Mouse (Mus musculus): ENCODE measurements around the gene Cdnf. TPM values are rescaled to one million over a fixed set of nuclear protein-coding genes. Genes with fewer than 3 reads are reported as not detected.

Gene Cdnf
- polyA plus RNA-seq, 1 experiment from 2014 or later: 0.78 TPM

GRCm38 (mm10) chr2:3526288-3526687, 13.5 kb downstream of the Cdnf start:
- Histone ChIP-seq H3K4me1 (replicated peaks) (no peaks in the 10 kb centered on the region), H3K27ac (no peak overlapping the region), H3K4me2 (replicated peaks) (no peak overlapping the region), H3K9me3 (no peaks in the 10 kb centered on the region), H3K9ac (no peak overlapping the region), H3K36me3 (no peaks in the 10 kb centered on the region), H3K4me3 (replicated peaks) (no peak overlapping the region), H3K27me3 (replicated peaks) (no peaks in the 10 kb centered on the region)
- WGBS: 77% methylated on average over 6 of the region's 6 CpGs
- ATAC-seq: no peak

GRCm38 (mm10) chr2:3541307-3542079, 28.7 kb downstream of the Cdnf start:
- 0 out of 2 replicates have a peak, but pooled peaks have one; percentile 28 for ATAC-seq
- 54% methylated on average over 9 of the region's 9 CpGs for WGBS
- no peak overlapping the region for H3K4me3 ChIP-seq (replicated peaks)
- no peak overlapping the region for H3K27ac ChIP-seq
- H3K27me3 ChIP-seq (replicated peaks): no peaks in the 10 kb centered on the region
- no peak overlapping the region for H3K4me2 ChIP-seq (replicated peaks)
- H3K9me3 ChIP-seq: no peaks in the 10 kb centered on the region
- H3K9ac ChIP-seq: no peak overlapping the region
- H3K36me3 ChIP-seq: no peaks in the 10 kb centered on the region
- peaks cover 8% of the 10 kb centered on the region; the same call in 1 of the 2 replicates for H3K4me1 ChIP-seq (replicated peaks)

GRCm38 (mm10) chr2:3546055-3546454, 33.2 kb downstream of the Cdnf start:
- Histone ChIP-seq H3K4me1 (replicated peaks) (peaks cover 8% of the 10 kb centered on the region; the same call in 1 of the 2 replicates), H3K9me3 (no peaks in the 10 kb centered on the region), H3K27ac (no peak overlapping the region), H3K27me3 (replicated peaks) (no peaks in the 10 kb centered on the region), H3K36me3 (no peaks in the 10 kb centered on the region), H3K9ac (no peak overlapping the region), H3K4me2 (replicated peaks) (no peak overlapping the region), H3K4me3 (replicated peaks) (no peak overlapping the region)
- ATAC-seq: no peak
- 65% methylated on average over 2 of the region's 2 CpGs for WGBS

- Histone ChIP-seq H3K9ac (no peak overlapping the region), H3K36me3 (no peaks in the 10 kb centered on the region), H3K4me1 (replicated peaks) (peaks cover 6% of the 10 kb centered on the region; the same call in 1 of the 2 replicates), H3K4me2 (replicated peaks) (no peak overlapping the region), H3K9me3 (no peaks in the 10 kb centered on the region), H3K4me3 (replicated peaks) (no peak overlapping the region), H3K27me3 (replicated peaks) (no peaks in the 10 kb centered on the region), H3K27ac (no peak overlapping the region)
- 3% methylated on average over 4 of the region's 4 CpGs for WGBS
- peak; percentile 49; the same call in 1 of the 2 replicates for ATAC-seq
Observed at GRCm38 (mm10) chr2:3546588-3546987, 33.8 kb downstream of the Cdnf start.

- Histone ChIP-seq H3K4me1 (replicated peaks) (no peaks in the 10 kb centered on the region), H3K4me3 (replicated peaks) (no peak within 1 kb of the TSS), H3K9me3 (no peaks in the 10 kb centered on the region), H3K27ac (no peak within 1 kb of the TSS), H3K4me2 (replicated peaks) (no peak within 1 kb of the TSS), H3K27me3 (replicated peaks) (no peaks in the 10 kb centered on the region), H3K9ac (no peak within 1 kb of the TSS), H3K36me3 (no peaks in the 10 kb centered on the region)
- ATAC-seq: no peak
- 73% methylated on average over 12 of the region's 12 CpGs for WGBS
Observed at GRCm38 (mm10) chr2:3570186-3570585, 57.4 kb downstream of the Cdnf start, which contains the start of gene Fam107b. Gene Fam107b (plus strand): TSS chr2:3570488.

GRCm38 (mm10) chr2:3570606-3571005, 57.8 kb downstream of the Cdnf start:
- no peak for ATAC-seq

GRCm38 (mm10) chr2:3573883-3574282, 61.1 kb downstream of the Cdnf start:
- H3K27ac ChIP-seq: no peak overlapping the region
- H3K4me3 ChIP-seq (replicated peaks): no peak overlapping the region
- H3K4me2 ChIP-seq (replicated peaks): no peak overlapping the region
- H3K4me1 ChIP-seq (replicated peaks): no peaks in the 10 kb centered on the region
- ATAC-seq: no peak
- WGBS: 81% methylated on average over 7 of the region's 7 CpGs
- no peaks in the 10 kb centered on the region for H3K9me3 ChIP-seq
- no peaks in the 10 kb centered on the region for H3K36me3 ChIP-seq
- H3K27me3 ChIP-seq (replicated peaks): no peaks in the 10 kb centered on the region
- H3K9ac ChIP-seq: no peak overlapping the region

More at GRCm38 (mm10) chr2:3570606-3571005, 57.8 kb downstream of the Cdnf start:
- Histone ChIP-seq H3K4me1 (replicated peaks) (no peaks in the 10 kb centered on the region), H3K27ac (no peak overlapping the region), H3K27me3 (replicated peaks) (no peaks in the 10 kb centered on the region), H3K4me2 (replicated peaks) (no peak overlapping the region), H3K9ac (no peak overlapping the region), H3K36me3 (no peaks in the 10 kb centered on the region), H3K9me3 (no peaks in the 10 kb centered on the region), H3K4me3 (replicated peaks) (no peak overlapping the region)
- 82% methylated on average over 11 of the region's 11 CpGs for WGBS

GRCm38 (mm10) chr2:3575140-3575539, 62.3 kb downstream of the Cdnf start:
- 91% methylated on average over 1 of the region's 1 CpGs for WGBS
- no peaks in the 10 kb centered on the region for H3K4me1 ChIP-seq (replicated peaks)
- H3K27ac ChIP-seq: no peak overlapping the region
- no peaks in the 10 kb centered on the region for H3K36me3 ChIP-seq
- no peak overlapping the region for H3K9ac ChIP-seq
- no peaks in the 10 kb centered on the region for H3K27me3 ChIP-seq (replicated peaks)
- no peaks in the 10 kb centered on the region for H3K9me3 ChIP-seq
- no peak overlapping the region for H3K4me3 ChIP-seq (replicated peaks)
- H3K4me2 ChIP-seq (replicated peaks): no peak overlapping the region
- ATAC-seq: no peak

Other genes with a start within 250 kb of the Cdnf start
- gene Nmt2, start 228.8 kb upstream of the Cdnf start, polyA plus RNA-seq (2015; fragmentation: Nextera tagmentation; extraction: Ambion mirVana): 39.7 and 44.3 TPM in 2 replicates
- 26.3 and 27.8 TPM in 2 replicates for gene Rpp38, start 180.4 kb upstream of the Cdnf start, polyA plus RNA-seq (2015; fragmentation: Nextera tagmentation; extraction: Ambion mirVana)
- 1.4 and 2.0 TPM in 2 replicates for gene Acbd7, start 176.9 kb upstream of the Cdnf start, polyA plus RNA-seq (2015; fragmentation: Nextera tagmentation; extraction: Ambion mirVana)
- gene Olah, start 115.8 kb upstream of the Cdnf start, polyA plus RNA-seq (2015; fragmentation: Nextera tagmentation; extraction: Ambion mirVana): not detected in 2 replicates
- gene Meig1, start 90.4 kb upstream of the Cdnf start, polyA plus RNA-seq (2015; fragmentation: Nextera tagmentation; extraction: Ambion mirVana): not detected in 2 replicates
- 6.2 and 6.3 TPM in 2 replicates for gene Dclre1c, start 88.9 kb upstream of the Cdnf start, polyA plus RNA-seq (2015; fragmentation: Nextera tagmentation; extraction: Ambion mirVana)
- gene Suv39h2, start 38.0 kb upstream of the Cdnf start, polyA plus RNA-seq (2015; fragmentation: Nextera tagmentation; extraction: Ambion mirVana): 10.8 and 12.5 TPM in 2 replicates
- 3.3 and 3.6 TPM in 2 replicates for gene Gm45902, start 240 bp upstream of the Cdnf start, polyA plus RNA-seq (2015; fragmentation: Nextera tagmentation; extraction: Ambion mirVana)
- 98.9 and 107 TPM in 2 replicates for gene Hspa14, start 216 bp upstream of the Cdnf start, polyA plus RNA-seq (2015; fragmentation: Nextera tagmentation; extraction: Ambion mirVana)
- 41.0 and 44.7 TPM in 2 replicates for gene Fam107b, start 57.5 kb downstream of the Cdnf start, polyA plus RNA-seq (2015; fragmentation: Nextera tagmentation; extraction: Ambion mirVana)